Mouse (Mus musculus): ENCODE measurements around the gene Cpa3.

- TF ChIP-seq CTCF (IDR thresholded peaks at IDR 0.05; ENCODE audit: low read depth) (no peak), EP300 (optimal IDR thresholded peaks at IDR 0.05) (no peak)
Measured at GRCm38 (mm10) chr3:20197878-20198277, 44.1 kb downstream of the Cpa3 start.
